Mouse (Mus musculus) limb, embryonic 12.5 days (tissue): Measurements from ENCODE around the gene Dlec1. TPM values are rescaled to one million over a fixed set of nuclear protein-coding genes. Genes with fewer than 3 reads are reported as not detected.

Source experiments
- ATAC-seq: fragments of 200-750 bp; cut with Nextera tagmentation; 2 replicates; pipeline ENCODE4 v1.8.0; 2017; ENCODE audit warnings: low read depth, moderate TSS enrichment; ENCODE audit not compliant: insufficient number of reproducible peaks, insufficient read depth, low FRiP score, low TSS enrichment
- H3K27ac ChIP-seq: fragments of 300-500 bp; sonication (generic); 2 replicates; pipeline ENCODE4 v1.5.1; 2016; ENCODE audit warnings: mild to moderate bottlenecking, moderate library complexity
- H3K27me3 ChIP-seq: fragments of 300-500 bp; sonication (generic); 2 replicates; pipeline ENCODE4 v1.6.1; 2016; ENCODE audit warnings: mild to moderate bottlenecking, moderate library complexity
- H3K36me3 ChIP-seq: fragments of 300-500 bp; sonication (generic); 2 replicates; pipeline ENCODE4 v1.6.1; 2016; ENCODE audit warnings: mild to moderate bottlenecking, moderate library complexity
- H3K4me1 ChIP-seq: fragments of 300-500 bp; sonication (generic); replicated peaks from 2 replicates; pipeline ENCODE4 v1.6.1; 2016
- H3K4me2 ChIP-seq: fragments of 300-500 bp; sonication (generic); 2 replicates; pipeline ENCODE4 v1.6.1; 2016; ENCODE audit warnings: mild to moderate bottlenecking, moderate library complexity
- H3K4me3 ChIP-seq: fragments of 300-500 bp; sonication (generic); replicated peaks from 2 replicates; pipeline ENCODE4 v1.5.1; 2016; ENCODE audit warnings: mild to moderate bottlenecking
- H3K9ac ChIP-seq: fragments of 300-500 bp; sonication (generic); replicated peaks from 2 replicates; pipeline ENCODE4 v1.6.1; 2016; ENCODE audit warnings: mild to moderate bottlenecking, moderate library complexity
- H3K9me3 ChIP-seq: fragments of 300-500 bp; sonication (generic); 2 replicates; pipeline ENCODE4 v1.6.1; 2016; ENCODE audit warnings: mild to moderate bottlenecking, moderate library complexity
- WGBS: fragments of 180-500 bp; shearing (Covaris S2); methylation state at CpG from one replicate; pipeline ENCODE4 v1.1.7; 2016; 5-methylcytosine and 5-hydroxymethylcytosine counted together
- polyA plus RNA-seq: library from polyadenylated mRNA; unstranded; fragments of >200 nt; fragmentation: Nextera tagmentation; extraction: Ambion mirVana; gene quantifications from 2 replicates; pipeline ENCODE4 v1.2.1, GENCODE M21; 2016

The Dlec1 gene
- 2.0 and 2.3 TPM in 2 replicates for polyA plus RNA-seq

GRCm38 (mm10) chr9:119101992-119102782 lies at the start of gene Dlec1:
Dlec1 (plus strand) TSS chr9:119102478.
- Histone ChIP-seq H3K4me1 (peaks cover 12% of the 10 kb centered on the region), H3K9ac (peak within 1 kb of the TSS; percentile 58), H3K4me3 (peak within 1 kb of the TSS; percentile 62), H3K4me2 (peak within 1 kb of the TSS; percentile 85), H3K27me3 (peaks cover 13% of the 10 kb centered on the region), H3K9me3 (no peaks in the 10 kb centered on the region), H3K27ac (0 out of 2 replicates have a peak within 1 kb of the TSS, but pooled peaks have one; percentile 42), H3K36me3 (no peaks in the 10 kb centered on the region)
- peak; percentile 82 for ATAC-seq
- 3% methylated on average over 44 of the region's 44 CpGs for WGBS

- Histone ChIP-seq H3K4me1 (peaks cover 31% of the 10 kb centered on the region), H3K27me3 (peaks cover 4% of the 10 kb centered on the region; the same call in 1 of the 2 replicates), H3K4me2 (peak overlapping the region; percentile 73), H3K4me3 (peak overlapping the region; percentile 53), H3K9ac (no peak overlapping the region), H3K27ac (no peak overlapping the region), H3K9me3 (no peaks in the 10 kb centered on the region), H3K36me3 (no peaks in the 10 kb centered on the region)
- WGBS = 83% methylated on average over 9 of the region's 9 CpGs
- ATAC-seq = no peak
These were observed 48.2 kb upstream of the Dlec1 start for GRCm38 (mm10) chr9:119053964-119054576.

DNA sequence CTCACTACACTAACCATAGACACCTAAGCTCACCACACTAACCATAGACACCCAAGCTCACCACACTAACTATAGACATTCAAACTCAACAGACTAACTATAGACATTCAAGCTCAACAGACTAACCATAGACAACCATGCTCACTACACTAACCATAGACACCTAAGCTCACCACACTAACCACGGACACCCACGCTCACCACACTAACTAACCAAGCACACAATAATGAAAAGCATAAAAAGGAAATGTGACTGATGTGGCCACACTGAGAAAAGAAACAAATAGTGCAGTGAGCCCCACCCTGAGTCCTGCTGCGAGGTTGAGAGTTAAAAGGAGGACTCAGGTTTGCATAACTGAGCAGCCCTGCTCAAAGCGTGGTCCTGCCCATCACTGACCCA lies 46.9 kb upstream of the Dlec1 start:
- H3K36me3 ChIP-seq = no peaks in the 10 kb centered on the region
- no peak overlapping the region for H3K9ac ChIP-seq
- no peak for ATAC-seq
- WGBS = 87% methylated on average over 4 of the region's 4 CpGs
- no peak overlapping the region for H3K27ac ChIP-seq
- H3K9me3 ChIP-seq = no peaks in the 10 kb centered on the region
- no peak overlapping the region for H3K4me2 ChIP-seq
- no peak overlapping the region for H3K4me3 ChIP-seq
- peaks cover 4% of the 10 kb centered on the region; the same call in 1 of the 2 replicates for H3K27me3 ChIP-seq
- H3K4me1 ChIP-seq = peaks cover 31% of the 10 kb centered on the region

- Histone ChIP-seq H3K9ac (no peak overlapping the region), H3K27ac (no peak overlapping the region; the same call in 1 of the 2 replicates), H3K9me3 (no peaks in the 10 kb centered on the region), H3K36me3 (no peaks in the 10 kb centered on the region; the same call in 1 of the 2 replicates), H3K4me2 (no peak overlapping the region), H3K4me3 (no peak overlapping the region), H3K27me3 (peaks cover 3% of the 10 kb centered on the region; the same call in 1 of the 2 replicates), H3K4me1 (peaks cover 21% of the 10 kb centered on the region)
- 79% methylated on average over 7 of the region's 7 CpGs for WGBS
- no peak for ATAC-seq
These were observed 44.0 kb upstream of the Dlec1 start for GRCm38 (mm10) chr9:119058245-119058644.

DNA sequence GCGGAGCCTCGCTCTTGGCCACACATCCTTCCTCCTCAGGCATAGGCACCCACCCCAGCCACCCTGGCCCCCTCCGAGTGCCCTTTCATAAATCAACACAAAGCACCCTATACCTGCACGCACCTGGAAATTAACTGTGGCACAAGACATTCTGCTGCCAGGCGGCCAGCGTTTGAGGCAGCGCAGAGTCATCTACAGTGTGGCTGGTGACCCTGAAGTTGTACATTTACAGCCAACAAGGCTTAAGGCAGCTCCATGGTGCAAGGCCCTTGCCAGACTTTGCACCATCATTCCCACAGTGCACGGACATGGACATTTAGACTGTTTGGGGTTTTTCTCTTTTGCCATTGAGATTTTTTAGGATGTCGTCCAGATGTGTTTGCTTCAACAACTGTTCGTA lies 41.6 kb upstream of the Dlec1 start:
- no peak overlapping the region for H3K4me2 ChIP-seq
- no peaks in the 10 kb centered on the region; the same call in 1 of the 2 replicates for H3K36me3 ChIP-seq
- no peak overlapping the region for H3K4me3 ChIP-seq
- 89% methylated on average over 10 of the region's 10 CpGs for WGBS
- peaks cover 21% of the 10 kb centered on the region for H3K4me1 ChIP-seq
- no peak for ATAC-seq
- H3K9ac ChIP-seq = no peak overlapping the region
- H3K9me3 ChIP-seq = no peaks in the 10 kb centered on the region
- H3K27me3 ChIP-seq = peaks cover 3% of the 10 kb centered on the region; the same call in 1 of the 2 replicates
- no peak overlapping the region for H3K27ac ChIP-seq

DNA sequence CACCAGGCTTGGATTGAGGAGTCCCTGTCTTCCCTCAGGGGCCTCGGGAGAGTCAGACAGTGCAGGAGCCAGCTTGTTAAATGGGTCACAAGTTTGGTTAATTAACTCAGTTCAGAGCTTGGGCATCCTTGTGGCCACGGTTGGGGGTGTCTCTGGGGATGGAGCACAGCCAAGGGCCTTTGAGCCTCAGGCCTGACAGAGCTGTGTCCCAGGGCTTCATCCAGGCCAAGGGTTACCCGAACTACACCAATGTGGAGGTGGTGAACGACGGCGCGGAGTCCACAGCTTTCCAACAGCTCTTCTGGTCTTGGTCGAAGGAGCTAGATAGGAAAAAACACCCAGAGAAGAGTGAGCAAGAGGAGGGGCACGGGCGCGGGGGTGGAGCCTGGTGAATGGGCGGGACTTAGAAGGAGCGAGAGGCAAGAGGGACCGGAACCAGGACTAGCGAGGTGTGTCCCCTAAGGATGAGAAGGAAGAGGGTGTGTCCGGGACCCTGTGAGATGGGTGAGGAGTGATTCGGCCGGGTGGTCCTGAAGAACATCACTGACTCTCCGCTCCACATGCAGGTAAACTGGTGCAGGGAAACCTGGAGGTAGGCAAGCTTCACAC lies 39.1 kb upstream of the Dlec1 start:
- H3K4me3 ChIP-seq = no peak overlapping the region
- H3K4me1 ChIP-seq = peaks cover 29% of the 10 kb centered on the region
- H3K27me3 ChIP-seq = peaks cover 3% of the 10 kb centered on the region; the same call in 1 of the 2 replicates
- no peaks in the 10 kb centered on the region for H3K9me3 ChIP-seq
- WGBS = 29% methylated on average over 19 of the region's 19 CpGs
- no peaks in the 10 kb centered on the region; the same call in 1 of the 2 replicates for H3K36me3 ChIP-seq
- H3K27ac ChIP-seq = no peak overlapping the region
- H3K9ac ChIP-seq = no peak overlapping the region
- no peak for ATAC-seq
- peak overlapping the region; percentile 22 for H3K4me2 ChIP-seq

- no peak for ATAC-seq
- Histone ChIP-seq H3K27ac (no peak overlapping the region), H3K9ac (no peak overlapping the region), H3K9me3 (no peaks in the 10 kb centered on the region), H3K4me3 (no peak overlapping the region), H3K4me2 (no peak overlapping the region), H3K4me1 (peaks cover 29% of the 10 kb centered on the region), H3K27me3 (peaks cover 3% of the 10 kb centered on the region; the same call in 1 of the 2 replicates), H3K36me3 (no peaks in the 10 kb centered on the region; the same call in 1 of the 2 replicates)
- WGBS = 60% methylated on average over 4 of the region's 4 CpGs
These were observed 38.0 kb upstream of the Dlec1 start for GRCm38 (mm10) chr9:119064296-119064695.

DNA sequence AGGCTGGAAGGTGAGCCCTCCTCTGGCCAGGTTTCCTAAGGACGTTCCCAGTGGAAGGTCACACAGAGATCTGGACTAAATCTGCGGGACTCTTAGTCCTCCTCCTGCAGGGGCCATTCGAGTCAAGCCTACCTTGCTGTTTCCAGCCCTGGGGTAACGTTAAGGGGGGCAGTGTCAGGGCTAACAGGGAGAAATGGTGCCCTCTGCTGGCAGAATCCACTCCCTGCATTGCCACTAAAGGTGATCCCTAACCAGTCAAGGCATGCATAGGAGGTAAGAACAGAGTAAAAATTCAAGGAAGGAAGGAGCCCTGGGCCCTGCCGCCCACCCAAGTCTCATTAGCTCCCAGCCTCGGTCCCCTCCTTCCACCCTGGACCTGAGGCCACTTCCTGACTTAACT lies 34.7 kb upstream of the Dlec1 start:
- Histone ChIP-seq H3K4me2 (no peak overlapping the region), H3K9me3 (no peaks in the 10 kb centered on the region), H3K27me3 (no peaks in the 10 kb centered on the region), H3K36me3 (peaks cover 17% of the 10 kb centered on the region), H3K9ac (no peak overlapping the region), H3K4me1 (peaks cover 26% of the 10 kb centered on the region), H3K4me3 (no peak overlapping the region), H3K27ac (no peak overlapping the region)
- 3% methylated on average over 6 of the region's 6 CpGs for WGBS
- ATAC-seq = peak; percentile 58; the same call in 1 of the 2 replicates

DNA sequence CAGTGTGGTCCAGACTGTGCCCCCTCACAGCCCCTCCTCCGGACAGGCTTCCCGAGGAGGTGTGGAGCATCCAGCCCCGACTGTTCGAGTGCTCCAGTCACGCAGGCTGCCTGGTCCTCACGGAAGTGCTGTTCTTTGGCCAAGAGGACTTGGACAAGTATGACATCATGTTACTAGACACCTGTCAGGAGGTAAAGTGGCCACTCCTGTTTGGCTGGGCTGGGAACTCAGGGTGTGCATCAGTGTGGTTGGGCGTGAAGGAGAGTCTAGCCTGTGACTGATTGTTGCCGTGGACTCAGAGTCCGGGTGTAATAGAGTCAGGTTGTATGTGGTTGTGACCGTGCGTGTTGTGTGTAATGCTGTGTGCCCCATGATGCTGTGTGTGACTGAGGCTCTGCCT lies 34.0 kb upstream of the Dlec1 start:
- Histone ChIP-seq H3K27me3 (no peaks in the 10 kb centered on the region), H3K27ac (no peak overlapping the region), H3K9me3 (no peaks in the 10 kb centered on the region), H3K4me3 (no peak overlapping the region), H3K9ac (no peak overlapping the region), H3K4me1 (peaks cover 20% of the 10 kb centered on the region), H3K36me3 (peaks cover 23% of the 10 kb centered on the region), H3K4me2 (no peak overlapping the region)
- WGBS = 87% methylated on average over 11 of the region's 11 CpGs
- ATAC-seq = no peak

DNA sequence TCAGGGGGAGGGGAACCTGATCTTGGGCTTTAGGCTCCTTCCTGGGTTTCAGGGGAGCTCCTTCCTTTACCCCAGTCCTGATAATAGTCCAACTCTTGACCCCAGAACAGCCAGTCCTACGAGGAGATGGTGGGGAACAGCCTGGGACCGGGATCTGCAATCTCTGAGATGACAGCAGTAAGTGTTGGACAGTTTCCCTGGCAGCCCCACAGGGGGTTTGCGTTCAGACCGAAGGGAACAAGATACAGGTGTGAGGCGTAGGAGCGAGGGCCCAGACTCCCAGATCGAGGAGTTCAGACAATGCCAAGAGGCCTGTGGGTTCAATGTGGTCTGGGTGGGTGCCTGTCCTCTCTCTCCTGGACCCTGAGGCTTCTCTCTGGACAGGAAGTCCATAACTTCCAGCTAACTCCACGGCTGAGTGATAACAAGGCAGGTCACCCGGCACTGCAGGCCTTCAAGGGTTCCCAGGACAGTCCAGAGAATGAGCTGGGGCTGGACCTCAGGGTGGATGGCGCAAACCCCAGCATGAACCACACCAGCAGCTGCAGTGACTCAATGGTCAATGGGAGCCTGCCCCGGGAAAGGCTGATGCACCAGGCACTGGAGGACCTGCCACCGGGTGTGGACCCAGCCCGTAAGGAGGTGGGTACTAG lies 32.0 kb upstream of the Dlec1 start:
- no peak for ATAC-seq
- H3K27me3 ChIP-seq = no peaks in the 10 kb centered on the region
- H3K36me3 ChIP-seq = peaks cover 43% of the 10 kb centered on the region
- H3K4me3 ChIP-seq = no peak overlapping the region
- H3K9ac ChIP-seq = no peak overlapping the region
- peaks cover 13% of the 10 kb centered on the region; the same call in 1 of the 2 replicates for H3K4me1 ChIP-seq
- H3K9me3 ChIP-seq = no peaks in the 10 kb centered on the region
- no peak overlapping the region for H3K27ac ChIP-seq
- H3K4me2 ChIP-seq = no peak overlapping the region
- WGBS = 85% methylated on average over 13 of the region's 13 CpGs
